Mouse (Mus musculus) naive thymus-derived CD4-positive, alpha-beta T cell, adult 2 months (primary cell): ENCODE results near the gene Olfm2.
"Not testable (repeated sequence)": the region's sequence is repeated elsewhere in the genome, so short reads cannot be mapped to it uniquely, and the experiment has no call there.

Source experiments
- DNase-seq: peaks from one replicate; pipeline ENCODE4 v3.0.0-alpha.2; 2011; ENCODE audit warnings: low read depth

Gene Olfm2

DNA sequence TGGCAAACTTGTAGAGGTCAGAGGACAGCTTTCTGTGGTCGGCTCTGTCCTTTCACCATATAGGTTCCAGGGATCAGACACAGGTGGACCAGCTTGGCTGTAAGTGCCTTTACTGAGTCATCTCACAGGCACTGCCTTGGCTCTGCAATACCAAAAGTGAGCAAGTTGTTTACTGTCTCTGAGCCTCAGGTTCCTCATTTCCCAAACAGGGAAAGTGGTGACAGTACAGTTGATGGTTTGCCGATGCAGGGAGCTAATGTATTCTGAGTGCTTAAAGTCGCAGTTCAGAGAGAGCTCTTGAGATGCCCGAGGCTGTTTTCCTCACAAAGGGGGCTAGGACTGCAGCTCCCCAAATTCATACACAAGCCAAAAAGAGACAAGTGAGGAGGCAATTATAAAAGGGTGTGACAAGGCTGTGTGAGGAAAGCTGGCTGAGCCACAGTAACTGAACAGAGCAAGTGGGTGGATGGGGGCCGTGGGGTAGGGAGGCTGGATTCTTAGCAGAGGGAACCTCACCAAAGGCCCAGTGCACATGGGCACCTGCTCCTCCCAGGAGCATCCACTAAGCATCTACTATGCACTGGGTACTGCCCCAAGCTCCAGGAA is 49.9 kb downstream of the Olfm2 start:
- DNase-seq: no peak

DNA sequence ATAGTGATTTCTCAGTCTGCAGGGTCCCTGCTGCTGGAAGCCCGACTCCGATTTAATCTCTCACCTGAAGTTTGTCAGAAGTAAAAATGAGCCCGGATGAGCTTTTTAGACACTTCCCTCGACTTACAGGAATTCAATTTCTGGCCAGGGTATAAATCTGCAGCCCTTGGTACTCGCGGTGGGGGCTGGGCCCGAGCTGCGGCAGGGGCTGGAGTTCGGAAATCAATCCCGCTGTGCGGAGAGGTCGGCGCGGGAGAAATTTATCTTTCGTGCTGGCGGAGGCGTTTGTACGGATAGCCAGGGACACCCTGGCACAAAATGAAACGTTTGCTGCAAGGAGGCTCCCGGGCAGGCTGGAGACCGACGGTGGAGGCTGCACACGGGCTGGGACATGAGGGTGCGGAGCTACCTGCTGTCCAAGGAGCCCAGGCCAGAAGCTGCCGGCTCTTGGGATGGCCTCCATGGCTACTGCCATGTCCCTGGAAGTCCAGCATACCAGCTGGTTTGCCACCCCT is 51.4 kb downstream of the Olfm2 start:
- DNase-seq: no peak

DNA sequence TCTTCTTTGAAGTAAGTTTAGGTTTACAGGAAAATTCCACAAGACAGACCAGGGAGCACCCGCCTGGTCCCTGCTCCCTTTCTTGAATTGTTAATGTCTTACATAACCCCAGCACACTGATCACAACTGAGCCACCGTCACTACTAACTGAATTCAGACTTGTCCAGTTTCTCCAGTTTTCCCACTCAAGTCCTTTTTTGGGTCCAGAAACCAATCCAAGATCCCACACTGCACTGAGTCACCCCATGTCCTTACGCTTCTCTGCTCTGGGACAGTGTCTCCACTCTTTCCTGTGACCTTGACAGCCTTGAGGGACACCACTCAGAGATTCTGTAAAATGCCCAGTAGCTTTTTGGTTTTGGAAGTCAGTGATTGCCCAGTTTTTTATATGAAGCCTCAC is 53.3 kb downstream of the Olfm2 start:
- no peak for DNase-seq

DNA sequence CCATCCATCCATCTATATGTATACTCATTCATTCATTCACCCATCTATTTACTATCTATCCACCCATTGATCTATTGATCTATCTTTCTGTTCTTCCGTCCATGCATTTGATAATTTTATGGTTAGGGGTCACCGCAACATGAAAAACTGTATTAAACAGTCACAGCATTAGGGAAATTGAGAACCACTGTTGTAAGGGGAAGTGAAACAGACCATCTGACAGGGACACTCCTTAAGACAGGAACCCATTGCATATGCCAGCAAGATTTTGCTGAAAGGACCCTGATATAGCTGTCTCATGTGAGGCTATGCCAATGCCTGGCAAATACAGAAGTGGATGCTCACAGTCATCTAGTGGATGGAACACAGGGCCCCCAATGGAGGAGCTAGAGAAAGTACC is 55.7 kb downstream of the Olfm2 start:
- DNase-seq: not testable (repeated sequence)

DNA sequence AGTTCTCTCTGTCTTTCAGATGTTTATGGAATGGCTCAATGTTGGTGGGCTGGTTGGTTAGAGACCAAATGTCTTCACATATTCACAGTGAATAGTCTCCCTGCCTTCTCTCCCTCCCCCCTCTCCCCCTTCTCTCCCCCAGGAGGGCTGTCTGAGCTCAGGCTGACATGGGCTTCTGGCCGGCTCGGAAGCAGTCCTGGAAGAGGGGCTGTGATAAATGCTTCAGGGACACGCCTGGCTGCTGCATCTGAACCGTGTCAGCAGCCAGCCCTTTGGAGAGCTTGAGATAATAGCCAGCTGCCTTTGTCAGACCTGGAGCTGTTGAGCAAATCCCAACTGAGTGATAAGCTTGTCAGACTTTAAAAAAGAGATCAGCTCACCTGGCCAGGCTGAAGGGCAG is 56.2 kb downstream of the Olfm2 start:
- DNase-seq: no peak

DNA sequence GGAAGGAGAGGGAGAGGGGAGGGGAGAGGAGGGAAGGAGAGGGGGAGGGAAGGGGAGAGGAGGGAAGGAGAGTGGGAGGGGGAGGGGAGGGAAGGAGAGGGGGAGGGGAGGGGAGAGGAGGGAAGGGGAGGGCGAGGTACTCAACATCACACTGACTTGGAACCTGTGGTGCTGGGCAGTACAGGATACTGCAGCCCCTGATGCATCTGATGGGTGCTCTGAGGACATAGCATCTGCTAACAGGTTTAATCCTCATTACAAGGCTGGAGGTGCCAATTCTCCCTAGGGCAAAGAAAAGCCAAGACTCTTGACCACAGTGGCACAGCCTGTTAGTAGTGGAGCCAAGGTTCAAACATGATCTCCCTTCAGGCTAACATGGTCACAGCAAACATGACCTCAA is 56.7 kb downstream of the Olfm2 start:
- no peak for DNase-seq

DNA sequence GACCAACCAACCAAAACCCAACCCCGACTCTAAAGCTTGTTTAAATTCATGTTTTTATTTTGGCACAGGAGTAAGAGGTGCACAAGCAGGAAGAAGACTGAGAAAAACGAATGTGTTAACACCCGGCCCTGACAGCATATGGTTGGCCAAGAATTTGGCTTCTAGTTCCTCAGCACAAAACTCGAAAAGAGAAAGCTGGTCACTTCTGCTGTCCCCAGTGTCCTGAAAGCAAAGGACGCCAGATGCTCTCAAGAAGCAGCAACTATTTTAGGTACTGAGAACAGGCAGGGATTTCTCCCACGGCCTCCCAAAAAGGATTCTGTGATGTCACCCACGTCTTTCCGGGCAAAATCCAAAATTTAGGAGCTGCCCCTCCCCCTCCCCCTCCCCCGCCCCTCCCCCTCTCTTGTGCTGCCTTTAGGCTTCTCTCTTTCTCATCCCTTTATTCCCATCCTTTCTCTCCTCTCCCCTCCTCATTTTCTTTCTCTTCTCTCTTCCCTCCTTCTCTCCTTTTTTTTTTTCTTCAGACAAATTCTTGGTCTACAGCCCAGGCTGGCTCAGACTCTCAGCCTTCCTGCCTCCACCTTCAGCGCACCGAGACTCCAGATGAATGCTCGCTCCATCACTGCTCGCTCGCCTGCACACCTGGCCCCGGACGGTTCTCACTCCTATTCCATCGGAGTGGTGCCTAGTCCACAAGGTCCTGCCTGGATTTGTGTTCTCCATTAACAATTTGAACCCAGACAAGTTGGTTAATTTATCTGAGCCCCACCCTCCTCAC is 60.9 kb downstream of the Olfm2 start:
- no peak for DNase-seq

DNA sequence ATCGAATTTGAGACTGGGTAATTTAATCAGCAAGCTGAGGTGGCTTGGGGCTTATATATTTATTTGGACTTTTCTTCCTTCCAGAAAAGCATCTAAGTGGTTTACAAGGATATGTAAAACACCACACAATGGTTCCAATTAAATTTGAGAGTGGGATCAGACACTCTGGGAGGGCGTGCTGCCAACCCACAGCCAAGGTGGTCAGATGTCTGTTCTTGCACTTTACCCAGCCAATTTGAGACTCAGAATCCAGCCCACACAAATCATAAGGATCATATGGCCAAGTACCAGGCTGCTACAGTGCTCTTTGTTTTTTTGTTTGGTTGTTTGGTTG is 63.8 kb downstream of the Olfm2 start:
- DNase-seq: no peak

DNA sequence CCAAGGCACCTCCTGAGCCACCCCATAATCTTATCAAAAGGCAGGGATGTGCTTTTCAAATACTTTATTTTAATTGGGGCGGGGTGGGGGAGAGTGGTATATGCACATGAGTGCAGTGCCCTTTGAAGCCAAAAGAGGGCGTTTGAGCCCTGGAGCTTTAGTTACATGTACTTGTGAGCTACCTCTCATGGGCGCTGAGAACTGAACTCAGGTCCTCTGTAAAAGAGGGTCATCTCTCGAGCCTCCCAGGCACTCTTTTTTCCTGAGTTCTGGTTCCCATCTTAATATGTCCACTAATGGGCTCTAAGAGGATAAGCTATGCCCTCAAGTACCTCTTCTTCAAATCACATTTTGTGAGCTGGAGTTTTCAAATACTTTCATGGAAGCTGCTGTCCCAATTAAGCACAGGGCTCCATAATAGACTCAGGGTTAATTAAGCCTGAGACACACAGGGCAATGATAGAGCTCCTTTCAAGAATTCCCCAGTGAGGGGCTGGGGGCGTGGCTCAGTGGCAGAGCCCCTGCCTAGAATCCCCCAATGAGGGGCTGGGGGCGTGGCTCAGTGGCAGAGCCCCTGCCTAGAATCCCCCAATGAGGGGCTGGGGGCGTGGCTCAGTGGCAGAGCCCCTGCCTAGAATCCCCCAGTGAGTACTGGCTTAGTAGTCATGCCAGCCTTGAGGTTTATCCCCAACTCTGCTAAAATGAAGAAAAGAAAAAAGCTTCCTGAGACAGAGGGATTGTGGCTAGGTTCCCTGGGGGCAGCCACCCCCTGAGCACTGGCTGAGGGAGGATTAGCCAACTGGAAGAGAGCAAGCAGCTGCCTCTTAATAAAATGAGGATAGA is 64.4 kb downstream of the Olfm2 start:
- no peak for DNase-seq

DNA sequence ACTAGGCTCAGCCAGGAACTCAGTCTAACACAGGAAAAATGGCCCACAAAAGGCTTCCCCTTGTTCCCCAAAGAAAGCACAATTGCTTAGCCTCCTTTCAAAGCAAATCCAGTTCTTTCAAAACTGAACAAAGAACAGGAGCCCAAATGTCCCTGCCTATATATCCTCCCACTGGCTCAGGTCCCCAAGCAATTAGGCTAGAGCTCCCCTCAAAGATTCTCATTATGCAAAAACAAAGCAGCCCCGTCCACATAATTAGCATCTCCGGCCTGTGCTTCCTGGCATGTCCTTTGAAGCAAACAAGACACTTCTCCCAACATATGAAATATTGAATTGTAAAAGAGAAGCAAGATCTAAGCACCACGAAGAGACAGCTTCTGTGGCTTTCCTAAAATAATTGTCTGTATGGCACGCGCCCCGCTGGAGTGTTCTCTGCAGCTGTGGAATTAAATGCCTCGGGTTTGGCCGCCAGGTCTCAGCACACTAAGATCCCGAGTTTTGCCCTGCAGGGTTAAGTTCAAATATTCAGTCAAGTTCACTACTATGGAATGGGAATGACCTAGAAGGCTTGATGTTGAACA is 65.7 kb downstream of the Olfm2 start:
- no peak for DNase-seq

DNA sequence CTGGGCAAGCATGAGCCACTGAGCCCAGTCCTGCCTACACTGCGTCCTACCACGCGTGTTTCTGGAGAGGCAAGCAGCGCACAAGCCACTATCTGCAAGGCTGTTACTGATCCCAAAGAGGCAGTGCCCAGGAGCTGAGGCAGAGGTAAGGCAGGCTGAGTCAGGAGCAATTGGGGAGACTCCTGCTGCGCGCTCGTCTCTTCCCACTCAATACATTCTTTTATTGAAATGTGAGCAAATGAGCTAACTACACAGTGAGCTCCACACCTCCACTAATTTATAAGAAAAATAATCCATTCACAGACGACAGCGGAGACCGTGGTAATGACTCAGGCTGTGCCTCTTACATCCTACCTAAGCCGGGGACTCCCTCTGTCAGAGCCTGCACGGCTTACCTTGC is 68.3 kb downstream of the Olfm2 start:
- DNase-seq: no peak

DNA sequence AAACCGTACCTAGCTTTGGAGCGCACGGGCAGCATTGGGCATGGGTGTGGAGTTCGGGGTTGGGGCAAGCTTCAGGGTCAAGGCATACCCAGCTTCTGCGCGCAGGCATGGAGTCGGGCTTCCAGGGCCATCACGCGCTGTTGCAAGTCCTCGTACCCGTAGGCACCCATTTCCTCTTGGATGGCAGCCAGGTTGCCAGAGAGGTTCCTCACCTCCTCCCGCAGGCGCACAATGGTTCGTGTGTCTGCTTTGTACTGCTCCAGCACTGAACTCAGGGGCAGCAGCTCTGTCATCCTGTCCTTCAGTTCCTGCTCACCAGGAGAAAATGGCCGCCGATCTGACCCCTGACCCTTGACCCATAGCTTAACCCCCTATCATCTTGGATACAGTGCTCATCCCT is 74.1 kb downstream of the Olfm2 start:
- no peak for DNase-seq

DNA sequence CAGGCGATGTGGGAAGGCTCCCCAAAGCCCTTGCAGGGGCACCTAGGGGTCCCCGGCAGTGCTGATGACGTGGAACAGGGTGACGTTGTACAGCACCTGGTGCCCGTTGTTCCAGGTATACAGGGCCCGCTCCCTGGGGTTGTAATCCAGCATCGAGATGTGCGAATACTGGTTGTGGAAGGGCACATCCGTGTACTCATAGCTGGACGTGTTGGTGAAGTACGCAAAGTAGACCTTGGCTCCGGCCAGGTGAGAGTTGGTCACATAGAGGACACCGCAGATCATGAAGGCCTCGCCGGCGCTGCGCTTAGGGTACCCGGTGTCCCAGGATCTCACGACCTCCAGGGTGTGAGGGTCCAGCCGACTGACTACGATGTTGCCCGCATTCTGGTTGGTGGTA is 78.1 kb downstream of the Olfm2 start:
- no peak for DNase-seq

DNA sequence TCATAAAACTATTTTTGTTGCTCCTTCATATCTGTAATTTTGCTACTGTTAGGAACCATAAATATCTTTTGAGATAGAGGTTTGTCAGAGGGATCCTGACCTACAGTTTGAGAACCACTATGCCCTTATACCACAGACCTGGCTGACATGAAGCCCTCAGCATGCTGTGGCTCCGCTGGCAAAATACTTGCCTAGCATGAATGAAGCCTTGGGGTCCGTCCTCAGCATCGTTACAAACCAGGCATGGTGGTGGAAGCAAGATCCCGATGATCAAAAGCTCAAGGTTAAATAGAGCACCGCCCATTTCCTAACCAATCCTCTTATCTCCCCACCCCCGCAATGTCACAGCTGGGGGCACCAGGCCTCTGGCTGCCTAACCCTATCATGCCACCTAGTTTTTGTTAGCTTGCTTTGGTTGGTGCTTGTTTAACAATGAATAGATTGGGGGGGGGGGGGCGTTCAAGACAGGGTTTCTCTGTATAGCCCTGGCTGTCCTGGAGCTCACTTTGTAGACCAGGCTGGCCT is 79.6 kb downstream of the Olfm2 start:
- DNase-seq: no peak

DNA sequence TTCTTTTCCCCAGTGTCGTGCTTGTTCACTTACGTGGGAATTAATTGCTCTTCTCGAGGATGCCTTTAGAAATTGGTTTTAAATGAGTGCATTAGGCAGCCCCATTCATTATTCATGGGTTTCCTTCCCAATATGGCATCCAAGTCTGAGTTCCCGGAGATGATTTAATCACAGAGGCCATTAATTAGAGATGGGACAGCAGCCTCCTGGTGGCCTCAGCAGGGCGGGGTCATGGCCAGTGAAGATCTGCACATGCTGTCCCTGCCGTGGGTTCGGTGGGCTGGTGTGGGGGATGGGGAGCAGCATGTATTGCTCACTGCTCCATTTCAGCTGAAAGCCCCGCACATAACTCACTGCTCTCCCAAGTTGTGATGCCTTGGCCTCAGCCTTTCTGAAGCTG is 80.2 kb downstream of the Olfm2 start:
- DNase-seq: no peak

DNA sequence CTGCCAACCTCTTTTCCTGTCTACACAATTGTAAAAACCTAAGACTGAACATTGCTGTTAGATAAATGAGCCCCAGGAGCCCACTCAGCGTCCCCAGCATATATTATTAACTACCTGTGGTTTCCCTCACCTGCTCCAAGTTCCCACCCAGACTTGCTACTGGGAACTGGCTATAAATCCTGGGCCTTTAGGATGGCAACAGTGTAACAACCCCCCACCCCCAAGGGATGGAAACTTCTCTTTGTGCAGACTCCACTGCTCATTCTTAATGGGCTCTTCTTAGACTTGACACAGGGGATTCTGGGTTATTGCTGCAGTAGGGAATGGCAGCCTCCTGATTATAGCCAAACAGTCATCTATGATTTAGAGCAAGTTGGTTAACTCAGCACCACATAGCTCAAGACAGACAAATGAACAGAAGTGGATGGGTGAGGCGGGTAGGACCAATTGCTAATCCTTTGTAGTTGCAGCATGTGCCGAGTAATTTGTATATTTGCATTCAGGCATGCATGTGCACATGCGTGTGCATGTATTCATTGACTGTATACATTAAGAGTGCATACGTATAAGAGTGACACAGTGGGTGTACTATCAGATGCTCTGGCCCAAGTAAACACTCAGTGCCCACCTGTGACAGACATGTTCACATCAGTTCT is 81.0 kb downstream of the Olfm2 start:
- DNase-seq: no peak

DNA sequence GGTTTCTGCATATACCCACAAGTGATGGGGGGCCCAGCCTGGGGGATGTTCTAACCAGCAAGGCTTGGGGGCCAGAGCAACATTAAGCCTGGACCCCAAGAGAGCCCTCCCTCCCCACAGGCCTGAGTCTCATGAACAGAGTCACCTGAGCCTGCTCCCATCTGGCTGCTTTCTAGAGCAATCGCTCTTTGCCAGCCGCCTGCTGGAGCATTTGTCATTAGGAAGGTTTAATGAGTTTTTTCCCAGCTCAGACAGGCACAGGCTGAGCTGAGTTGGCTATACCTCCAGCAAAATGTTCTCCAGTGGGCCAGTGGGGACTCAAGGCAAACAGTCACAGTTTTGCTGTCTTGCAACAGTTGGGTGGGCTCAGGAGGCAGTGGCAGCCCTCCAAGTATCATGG is 81.8 kb downstream of the Olfm2 start:
- no peak for DNase-seq

DNA sequence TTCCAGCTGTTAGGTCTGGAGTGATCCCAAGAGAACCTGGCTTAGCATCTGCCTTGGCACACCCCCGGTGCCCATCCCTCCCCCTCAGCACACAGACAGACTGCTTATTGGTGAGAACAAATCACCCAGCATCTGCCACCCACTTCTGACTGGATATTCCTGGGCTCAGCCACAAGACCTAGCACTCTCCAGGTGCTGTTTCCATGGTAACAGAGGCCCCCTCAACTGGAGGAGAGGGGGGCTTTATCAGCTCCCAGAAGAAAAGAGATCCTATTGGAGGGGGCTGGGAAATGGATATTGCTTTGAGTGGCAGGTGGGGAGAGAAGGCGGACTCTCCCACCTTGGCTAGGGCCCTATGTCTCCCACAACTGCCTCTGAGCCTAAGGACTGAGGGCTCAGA is 82.2 kb downstream of the Olfm2 start:
- DNase-seq: no peak

DNA sequence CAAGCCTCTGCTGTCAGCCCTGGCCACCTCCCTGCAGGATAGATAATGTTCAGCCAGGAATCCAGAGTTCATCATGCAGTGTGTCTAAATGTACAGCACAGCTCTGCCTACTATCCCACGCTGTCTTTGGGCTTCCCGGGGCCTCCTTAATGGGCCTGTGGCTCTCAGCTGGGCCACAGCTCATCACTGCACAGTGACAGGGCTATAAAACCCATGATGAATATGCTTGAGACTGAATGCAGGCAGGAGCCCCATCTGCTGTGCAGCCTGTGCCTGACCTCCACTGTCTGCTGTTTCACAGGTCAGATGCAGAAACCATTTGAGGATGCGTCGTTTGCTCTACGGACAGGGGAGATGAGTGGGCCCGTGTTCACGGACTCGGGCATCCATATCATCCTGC is 83.3 kb downstream of the Olfm2 start:
- no peak for DNase-seq

DNA sequence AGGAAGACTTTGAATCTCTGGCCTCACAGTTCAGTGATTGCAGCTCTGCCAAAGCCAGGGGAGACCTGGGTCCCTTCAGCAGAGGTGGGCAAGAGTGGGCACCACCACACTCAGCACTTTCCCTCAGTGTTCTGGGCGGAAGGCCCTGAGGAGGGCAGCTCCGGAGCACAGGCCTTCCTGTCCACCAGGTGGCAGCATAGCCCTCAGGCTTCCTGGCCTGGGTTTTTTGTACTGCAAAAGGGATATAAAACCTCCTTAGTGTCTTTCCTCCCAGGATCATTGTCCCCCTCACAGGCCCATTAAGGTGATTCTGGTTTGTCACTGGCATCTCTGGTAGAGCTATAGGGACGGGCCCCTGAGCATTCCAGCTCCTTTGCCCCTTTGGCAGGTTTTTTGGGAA is 83.8 kb downstream of the Olfm2 start:
- DNase-seq: peak; percentile 70

DNA sequence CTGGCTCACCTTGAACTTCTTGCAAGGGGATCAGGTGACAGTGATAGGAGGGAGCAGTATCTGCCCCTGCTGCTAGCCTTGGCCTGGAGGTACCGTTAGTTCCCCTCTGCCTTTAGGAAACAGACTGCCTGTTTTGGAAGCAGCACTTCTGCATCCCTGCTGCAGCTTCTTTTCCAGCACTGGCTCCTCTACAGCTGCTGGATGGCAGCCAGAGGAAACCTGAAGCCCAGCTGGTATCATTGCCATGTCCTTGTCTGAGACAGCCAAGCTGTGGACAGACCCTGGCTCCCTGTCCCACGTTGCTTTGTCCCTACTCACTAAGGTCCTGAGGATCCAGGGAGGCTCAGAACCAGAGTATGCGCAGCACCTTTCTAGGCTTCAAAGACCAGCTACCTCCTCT is 88.6 kb downstream of the Olfm2 start:
- no peak for DNase-seq

DNA sequence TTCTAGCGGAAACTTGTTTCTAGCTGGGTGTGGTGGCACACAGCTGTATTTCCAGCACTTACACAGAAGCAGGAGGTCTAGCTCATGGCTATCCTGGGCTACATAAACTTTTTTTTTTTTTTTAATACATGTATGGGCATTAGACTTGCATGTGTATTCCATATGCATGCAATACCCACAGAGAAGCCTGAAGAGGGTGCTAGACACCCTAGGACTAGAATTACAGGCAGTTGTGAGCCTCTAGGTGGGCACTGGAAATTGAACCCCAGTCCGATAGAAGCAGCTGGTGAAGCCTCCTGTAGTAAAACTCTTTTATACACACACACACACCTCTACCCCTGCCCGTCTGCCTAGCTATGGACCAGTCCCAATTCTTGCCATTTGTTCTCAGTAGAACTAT is 92.3 kb downstream of the Olfm2 start:
- DNase-seq: no peak
